Mouse (Mus musculus): ENCODE data around the gene Zfp119b. TPM values are rescaled to one million over a fixed set of nuclear protein-coding genes. Genes with fewer than 3 reads are reported as not detected.

The Zfp119b gene
- total and polyA plus RNA-seq, 3 experiments = 3.9 to 13.6 (median 6.5) TPM

DNA sequence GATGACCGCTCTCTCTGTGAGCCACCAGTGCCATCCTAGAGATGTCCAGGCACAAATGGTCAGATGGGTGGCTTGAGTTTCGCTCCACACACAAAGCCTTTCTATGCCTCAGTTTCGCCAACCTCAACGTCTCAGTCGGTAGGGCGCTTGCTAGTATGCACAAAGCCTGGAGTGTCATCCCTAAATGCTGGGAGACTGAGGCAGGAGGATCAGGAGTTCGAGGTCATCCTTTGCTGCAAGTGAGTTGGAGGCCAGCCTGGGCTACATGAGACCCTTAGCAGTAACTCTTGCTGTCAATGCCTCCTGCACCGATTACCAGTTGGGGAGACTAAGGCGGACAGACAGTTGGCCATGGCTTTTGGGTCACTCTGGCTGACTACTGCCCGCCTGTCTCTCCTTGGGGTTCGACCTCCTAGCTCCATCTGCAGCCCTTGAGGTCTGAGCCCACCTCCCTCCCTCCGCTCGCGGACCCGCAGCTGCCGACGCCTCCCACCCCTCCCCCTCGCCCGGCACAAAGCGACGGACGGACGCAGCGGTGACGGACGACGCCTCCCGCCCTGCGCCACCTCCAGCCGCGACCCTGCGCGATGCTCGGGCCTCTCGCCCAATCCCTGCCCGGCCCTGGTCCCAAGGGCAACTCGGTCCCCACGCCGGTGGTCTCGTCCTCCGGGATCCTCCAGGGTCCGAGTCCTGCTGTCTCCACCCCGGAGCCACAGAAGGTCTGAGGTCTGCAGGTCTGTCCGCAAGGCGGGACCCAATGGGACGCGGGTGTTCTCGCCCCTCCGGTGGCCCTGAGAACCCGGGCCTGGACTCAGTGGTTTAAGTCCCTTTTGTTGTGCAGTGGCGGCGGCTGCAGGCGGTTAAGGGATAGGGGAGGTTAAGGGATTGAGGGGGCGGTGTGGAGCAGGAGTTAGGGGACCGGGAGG is 20.9 kb upstream of the Zfp119b start, which contains the start of gene Shd:
TSS of gene Shd (plus strand) at position 502 of the 926 bp plus-strand sequence.
- H3K4me1 ChIP-seq (ENCODE audit: control insufficient read depth in 1 of 2, insufficient read depth in 2 of 2) = peaks cover 0 to 16% of the 10 kb centered on the region in 2 experiments; a peak in 3 of 4 replicates
- no peak within 1 kb of the TSS for H3K4me3 ChIP-seq (replicated peaks in 1 of 3; ENCODE audit: low read depth in 2 of 3, low read length in 2 of 3, poor library complexity in 1 of 3)
- no peaks in the 10 kb centered on the region for H3K79me2 ChIP-seq (replicated peaks; ENCODE audit: control insufficient read depth, extremely low read depth, insufficient read depth, poor library complexity, severe bottlenecking)
- no peak for DNase-seq (ENCODE audit: extremely low read depth)
- H3K27ac ChIP-seq (ENCODE audit: insufficient read depth, low read depth) = no peak within 1 kb of the TSS
- in situ Hi-C loops (cut with MboI; ENCODE audit: low pct_ligation_motif_present, low pct_unique_long_range_greater_than_20kb, low sequenced_read_pairs) (loop anchor here (5.0 kb wide), 1 partner anchor 37 kb away; the partner anchor contains the start of genes Mpnd and Stap2), dilution Hi-C loops (cut with MboI; ENCODE audit: extremely low pct_ligation_motif_present, extremely low pct_unique_long_range_greater_than_20kb, low sequenced_read_pairs) (no loop called here)
- H3K4me2 ChIP-seq (ENCODE audit: insufficient read depth, low read depth, poor library complexity, severe bottlenecking) = no peak within 1 kb of the TSS
- no peak for TF ChIP-seq MAX (IDR thresholded peaks at IDR 0.05; ENCODE audit: low read length)
- no peak for TF ChIP-seq ZKSCAN1 (IDR thresholded peaks at IDR 0.05; ENCODE audit: borderline replicate concordance, low read depth, low read length)
- TF ChIP-seq CHD2 (IDR thresholded peaks at IDR 0.05; ENCODE audit: low read length) = no peak
- TF ChIP-seq MAZ (IDR thresholded peaks at IDR 0.05; ENCODE audit: low read depth, low read length) = no peak
- TF ChIP-seq NRF1 (IDR thresholded peaks at IDR 0.05; ENCODE audit: low read depth, low read length) = no peak
- TF ChIP-seq EP300 (IDR thresholded peaks at IDR 0.05; ENCODE audit: low read length) = no peak
- no peak for TF ChIP-seq MXI1 (IDR thresholded peaks at IDR 0.05; ENCODE audit: low read depth, low read length)
- TF ChIP-seq E2F4 (IDR thresholded peaks at IDR 0.05; ENCODE audit: insufficient replicate concordance, low read depth, low read length) = no peak
- no peak within 1 kb of the TSS for H3K9ac ChIP-seq (ENCODE audit: insufficient read depth, low read depth)
- peaks cover 21 to 50% of the 10 kb centered on the region in 2 experiments for H3K36me3 ChIP-seq (replicated peaks in 1 of 2; ENCODE audit: control insufficient read depth in 1 of 2, insufficient read depth in 1 of 2, low read length in 1 of 2)
- no peaks in the 10 kb centered on the region for H3K27me3 ChIP-seq (replicated peaks)
- H3K9me3 ChIP-seq (replicated peaks; ENCODE audit: low read length) = no peaks in the 10 kb centered on the region

GRCm38 (mm10) chr17:55969560-55969959 is 20.3 kb upstream of the Zfp119b start:
- H3K4me3 ChIP-seq (replicated peaks in 1 of 3; ENCODE audit: low read depth in 2 of 3, low read length in 2 of 3, poor library complexity in 1 of 3) = no peak overlapping the region
- H3K79me2 ChIP-seq (replicated peaks; ENCODE audit: control insufficient read depth, extremely low read depth, insufficient read depth, poor library complexity, severe bottlenecking) = no peaks in the 10 kb centered on the region
- dilution Hi-C loops (cut with MboI; ENCODE audit: extremely low pct_ligation_motif_present, extremely low pct_unique_long_range_greater_than_20kb, low sequenced_read_pairs) = no loop called here
- no peak overlapping the region for H3K4me2 ChIP-seq (ENCODE audit: insufficient read depth, low read depth, poor library complexity, severe bottlenecking)
- H3K4me1 ChIP-seq (ENCODE audit: control insufficient read depth in 1 of 2, insufficient read depth in 2 of 2) = peaks cover 0 to 16% of the 10 kb centered on the region in 2 experiments; a peak in 3 of 4 replicates
- H3K9ac ChIP-seq (ENCODE audit: insufficient read depth, low read depth) = no peak overlapping the region
- TF ChIP-seq JUN (IDR thresholded peaks at IDR 0.05; ENCODE audit: insufficient read depth, low read depth, low read length) (no peak), UBTF (IDR thresholded peaks at IDR 0.05; ENCODE audit: low read depth, low read length) (no peak), SIN3A (IDR thresholded peaks at IDR 0.05; ENCODE audit: low read length) (no peak), IRF4 (IDR thresholded peaks at IDR 0.05; ENCODE audit: low read depth, low read length) (no peak)
- no peaks in the 10 kb centered on the region for H3K9me3 ChIP-seq (replicated peaks; ENCODE audit: low read length)
- no peak overlapping the region for H3K27ac ChIP-seq (ENCODE audit: insufficient read depth, low read depth)
- no peak for DNase-seq (ENCODE audit: extremely low read depth)
- no peaks in the 10 kb centered on the region for H3K27me3 ChIP-seq (replicated peaks)
- in situ Hi-C loops (cut with MboI; ENCODE audit: low pct_ligation_motif_present, low pct_unique_long_range_greater_than_20kb, low sequenced_read_pairs) = no loop called here
- peaks cover 27 to 56% of the 10 kb centered on the region in 2 experiments for H3K36me3 ChIP-seq (replicated peaks in 1 of 2; ENCODE audit: control insufficient read depth in 1 of 2, insufficient read depth in 1 of 2, low read length in 1 of 2)
